Mouse (Mus musculus): ENCODE data around the gene Naa80.

DNA sequence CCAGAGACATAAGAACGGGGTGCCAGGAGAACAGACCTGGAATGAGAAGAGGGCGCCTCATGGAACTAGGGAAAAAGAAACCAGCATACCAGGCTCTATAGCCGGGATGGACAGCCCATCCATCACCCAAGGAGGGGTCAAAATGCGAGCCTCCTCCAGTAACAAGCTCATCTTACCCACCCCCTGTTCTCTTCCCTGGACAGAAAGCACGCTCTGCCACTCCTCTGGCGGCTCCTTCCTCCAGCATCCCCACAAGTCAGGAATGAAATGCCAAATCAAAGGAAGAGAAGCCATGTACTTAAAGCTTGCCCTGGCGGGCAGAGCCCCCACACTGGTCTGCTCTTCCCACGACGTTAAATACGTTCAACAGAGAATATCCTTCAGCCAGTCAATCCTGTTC lies 37.7 kb upstream of the Naa80 start:
- TF ChIP-seq ZNF384 (IDR thresholded peaks at IDR 0.05; ENCODE audit: low read depth, low read length) (no peak), CHD2 (IDR thresholded peaks at IDR 0.05; ENCODE audit: low read depth, low read length) (no peak), ZC3H11A (IDR thresholded peaks at IDR 0.05; ENCODE audit: borderline replicate concordance, low read depth, low read length) (no peak)

All from ES-E14 (cell line).